In the genomic region with DNA sequence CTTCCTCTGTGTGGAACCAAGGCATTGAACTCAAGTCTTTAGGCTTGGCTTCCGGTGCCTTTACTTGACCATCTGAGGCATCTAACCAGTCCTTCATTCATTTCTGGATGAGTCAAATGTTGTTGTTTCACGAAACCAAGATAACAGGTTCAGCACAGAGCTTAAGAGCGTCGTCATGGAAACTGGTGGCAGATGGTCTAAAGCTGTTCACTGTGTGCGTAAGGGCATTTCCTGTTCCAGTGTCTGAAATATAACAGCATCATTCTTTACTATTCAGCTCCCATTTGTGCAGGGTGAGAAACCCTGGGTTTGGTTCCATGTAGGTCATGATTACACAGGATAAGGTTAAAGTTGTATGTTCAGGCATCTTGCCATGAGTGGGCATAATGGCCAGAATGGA, we compare ENCODE assay signal across 17 mouse cellular contexts.
DNase-seq lines count a peak whose midpoint lies in the region; ATAC-seq and TF ChIP-seq lines count a peak whose summit lies in the region.
"Had no signal": no experiment of that assay in that cellular context is flagged by ENCODE, and none has a peak within 500 bp of the region (broad histone marks: within the 10 kb centered on the region; RNA-seq: fewer than 3 reads in every experiment).

No protein-coding gene starts in this region.

- TF ChIP-seq POLR2A in CH12.LX (IDR thresholded peaks at IDR 0.05; ENCODE audit: low read depth, low read length) = no peak

- H3K4me2 ChIP-seq in forebrain, embryonic 14.5 days (ENCODE audit: low read length) = no peak overlapping the region
- no peak overlapping the region for H3K4me2 ChIP-seq in forebrain, embryonic 11.5 days (ENCODE audit: low read depth, low read length, severe bottlenecking)
- H3K4me2 ChIP-seq in CH12.LX (ENCODE audit: insufficient read depth, low read depth, poor library complexity, severe bottlenecking) = no peak overlapping the region
- H3K4me2 ChIP-seq: heart, embryonic 15.5 days; liver, embryonic 11.5 days had no signal

- H3K79me2 ChIP-seq in CH12.LX (replicated peaks; ENCODE audit: control insufficient read depth, extremely low read depth, insufficient read depth, poor library complexity, severe bottlenecking) = no peaks in the 10 kb centered on the region

- H3K9ac ChIP-seq in forebrain, embryonic 14.5 days (ENCODE audit: low read length) = no peak overlapping the region
- no peak overlapping the region for H3K9ac ChIP-seq in forebrain, embryonic 11.5 days (ENCODE audit: low read length)
- H3K9ac ChIP-seq in CH12.LX (ENCODE audit: insufficient read depth, low read depth) = no peak overlapping the region
- H3K9ac ChIP-seq: embryonic facial prominence, embryonic 12.5 days; heart, embryonic 15.5 days had no signal

- no peaks in the 10 kb centered on the region for H3K36me3 ChIP-seq in forebrain, embryonic 14.5 days (ENCODE audit: control insufficient read depth, insufficient read depth, low read length)
- no peaks in the 10 kb centered on the region for H3K36me3 ChIP-seq in forebrain, embryonic 11.5 days (ENCODE audit: control insufficient read depth, insufficient read depth, low read length)
- H3K36me3 ChIP-seq in CH12.LX (replicated peaks in 1 of 2; ENCODE audit: control insufficient read depth in 1 of 2, insufficient read depth in 1 of 2, low read length in 1 of 2) = no peaks in the 10 kb centered on the region
- H3K36me3 ChIP-seq: embryonic facial prominence, embryonic 12.5 days; heart, embryonic 15.5 days had no signal

- peak; percentile 79 for DNase-seq in forebrain, embryonic 14.5 days (ENCODE audit: low spot score)
- DNase-seq in forebrain, embryonic 11.5 days (ENCODE audit: low spot score) = no peak
- DNase-seq in left cerebral cortex, postnatal 25 days (ENCODE audit: low spot score in 2 of 2) = peak; percentile 38 to 74
- DNase-seq in left cerebral cortex, postnatal 36 days (ENCODE audit: low spot score in 2 of 2) = no peak
- peak; percentile 15 for DNase-seq in CH12.LX (ENCODE audit: extremely low read depth)
- peak; percentile 43 for DNase-seq in induced T-regulatory cell, adult 2 months (ENCODE audit: low read depth)
- no peak for DNase-seq in adrenal gland, adult 2 months
- DNase-seq in urinary bladder, postnatal 36 days (ENCODE audit: low spot score in 2 of 2) = no peak
- DNase-seq: cerebellum, adult 8-10 months; lung, postnatal 14 days had no signal

- TF ChIP-seq EP300 in CH12.LX (IDR thresholded peaks at IDR 0.05; ENCODE audit: low read length) = no peak

- peak; percentile 79 for ATAC-seq in forebrain, embryonic 14.5 days
- no peak for ATAC-seq in forebrain, embryonic 11.5 days (replicated peaks; ENCODE audit: low FRiP score)
- ATAC-seq: activated CD4-positive, CD25-positive, alpha-beta regulatory T cell, adult 4 months; inflammation-experienced regulatory T-cells, adult 6 months had no signal

- H3K4me3 ChIP-seq in forebrain, embryonic 14.5 days (ENCODE audit: low read depth, low read length) = no peak overlapping the region
- H3K4me3 ChIP-seq in forebrain, embryonic 11.5 days (ENCODE audit: low read depth, low read length) = no peak overlapping the region
- no peak overlapping the region for H3K4me3 ChIP-seq in CH12.LX (replicated peaks in 1 of 3; ENCODE audit: low read depth in 2 of 3, low read length in 2 of 3, poor library complexity in 1 of 3)
- H3K4me3 ChIP-seq: embryonic facial prominence, embryonic 12.5 days; heart, embryonic 15.5 days; myocyte had no signal

- intact Hi-C loops in left cerebral cortex, postnatal 25 days (cut with DNase I) = no loop called here
- intact Hi-C loops in left cerebral cortex, postnatal 36 days (cut with DNase I) = no loop called here

- no peaks in the 10 kb centered on the region for H3K27me3 ChIP-seq in forebrain, embryonic 14.5 days (replicated peaks; ENCODE audit: control insufficient read depth, insufficient read depth, low read length)
- H3K27me3 ChIP-seq in forebrain, embryonic 11.5 days (ENCODE audit: control insufficient read depth, insufficient read depth, low read length) = no peaks in the 10 kb centered on the region
- no peaks in the 10 kb centered on the region for H3K27me3 ChIP-seq in CH12.LX (replicated peaks)
- H3K27me3 ChIP-seq: embryonic facial prominence, embryonic 12.5 days; heart, embryonic 15.5 days had no signal

- H3K27ac ChIP-seq in forebrain, embryonic 14.5 days (ENCODE audit: low read depth, low read length) = no peak overlapping the region
- no peak overlapping the region for H3K27ac ChIP-seq in forebrain, embryonic 11.5 days (ENCODE audit: low read depth, low read length)
- H3K27ac ChIP-seq in CH12.LX (ENCODE audit: insufficient read depth, low read depth) = no peak overlapping the region
- H3K27ac ChIP-seq: embryonic facial prominence, embryonic 12.5 days; heart, embryonic 15.5 days; kidney, postnatal 0 days had no signal

- no peak for TF ChIP-seq RAD21 in CH12.LX (IDR thresholded peaks at IDR 0.05; ENCODE audit: low read depth, low read length)

- WGBS in forebrain, embryonic 14.5 days = 67% methylated on average over 5 of the region's 5 CpGs
- WGBS in forebrain, embryonic 11.5 days = 82% methylated on average over 5 of the region's 5 CpGs

- H3K4me1 ChIP-seq in forebrain, embryonic 14.5 days (ENCODE audit: control insufficient read depth, insufficient read depth, low read length) = peaks cover 10% of the 10 kb centered on the region
- no peaks in the 10 kb centered on the region for H3K4me1 ChIP-seq in forebrain, embryonic 11.5 days (replicated peaks; ENCODE audit: control insufficient read depth, insufficient read depth, low read length)
- H3K4me1 ChIP-seq in CH12.LX (ENCODE audit: control insufficient read depth in 1 of 2, insufficient read depth in 2 of 2) = peaks cover 0 to 9% of the 10 kb centered on the region in 2 experiments; a peak in 1 of 4 replicates
- H3K4me1 ChIP-seq: heart, embryonic 15.5 days had no signal

- dilution Hi-C loops in CH12.LX (cut with MboI; ENCODE audit: extremely low pct_ligation_motif_present, extremely low pct_unique_long_range_greater_than_20kb, low sequenced_read_pairs) = no loop called here

- no peaks in the 10 kb centered on the region for H3K9me3 ChIP-seq in forebrain, embryonic 14.5 days (replicated peaks; ENCODE audit: control insufficient read depth, low read length)
- no peaks in the 10 kb centered on the region for H3K9me3 ChIP-seq in forebrain, embryonic 11.5 days (ENCODE audit: control insufficient read depth, low read length)
- H3K9me3 ChIP-seq in CH12.LX (replicated peaks; ENCODE audit: low read length) = no peaks in the 10 kb centered on the region
- H3K9me3 ChIP-seq: embryonic facial prominence, embryonic 12.5 days; heart, embryonic 15.5 days had no signal

- TF ChIP-seq CTCF in CH12.LX (conservative IDR thresholded peaks at IDR 0.05 in 1 of 2, IDR thresholded peaks at IDR 0.05 in 1 of 2; ENCODE audit: low read depth in 2 of 2, low read length in 2 of 2) = no peak

- in situ Hi-C loops in CH12.LX (cut with MboI; ENCODE audit: low pct_ligation_motif_present, low pct_unique_long_range_greater_than_20kb, low sequenced_read_pairs) = no loop called here

TF ChIP-seq in CH12.LX, 34 proteins besides CTCF, POLR2A, EP300 and RAD21:
- TF ChIP-seq CHD1 (IDR thresholded peaks at IDR 0.05; ENCODE audit: low read depth, low read length) = no peak
- no peak for TF ChIP-seq TBP (conservative IDR thresholded peaks at IDR 0.05; ENCODE audit: low read depth, low read length)
- TF ChIP-seq SIN3A (IDR thresholded peaks at IDR 0.05; ENCODE audit: low read length) = no peak
- no peak for TF ChIP-seq MAX (IDR thresholded peaks at IDR 0.05; ENCODE audit: low read length)
- no peak for TF ChIP-seq NELFE (IDR thresholded peaks at IDR 0.05; ENCODE audit: low read depth, low read length)
- TF ChIP-seq ZMIZ1 (IDR thresholded peaks at IDR 0.05; ENCODE audit: low read depth, low read length) = no peak
- no peak for TF ChIP-seq ZNF384 (IDR thresholded peaks at IDR 0.05; ENCODE audit: low read depth, low read length)
- no peak for TF ChIP-seq MEF2A (IDR thresholded peaks at IDR 0.05; ENCODE audit: borderline replicate concordance, low read depth, low read length)
- no peak for TF ChIP-seq BHLHE40 (IDR thresholded peaks at IDR 0.05; ENCODE audit: low read depth, low read length)
- TF ChIP-seq MAZ (IDR thresholded peaks at IDR 0.05; ENCODE audit: low read depth, low read length) = no peak
- TF ChIP-seq MAFK (IDR thresholded peaks at IDR 0.05; ENCODE audit: insufficient replicate concordance, low read length) = no peak
- TF ChIP-seq JUN (IDR thresholded peaks at IDR 0.05; ENCODE audit: insufficient read depth, low read depth, low read length) = no peak
TF ChIP-seq in CH12.LX: peak in this region for 0.

Comparison
In these comparisons a context has a peak if more than half of its experiments do, and no peak if none do; other contexts are left out.
1. DNase-seq: peak in forebrain, embryonic 14.5 days (single experiment), left cerebral cortex, postnatal 25 days (2 of 2), CH12.LX (single experiment) and induced T-regulatory cell, adult 2 months (single experiment); none in forebrain, embryonic 11.5 days (single experiment), left cerebral cortex, postnatal 36 days (0 of 2), adrenal gland, adult 2 months (single experiment) and urinary bladder, postnatal 36 days (0 of 2).